Mouse (Mus musculus) embryonic stem cell, embryonic (primary cell): ENCODE data around the gene Sf3a1.

ENCODE experiments used
- CTCF ChIA-PET, 4 experiments: fragments of 300-600 bp in 2 of 4; fragments of 350-600 bp in 2 of 4; sonication (Branson Sonifier 250); formaldehyde crosslinking; loops; one replicate each; lab custom pipeline; 2022; ENCODE audit warnings: inconsistent platforms in 2 of 4; lab: Charles Lee
- POLR2A ChIA-PET, 4 experiments: fragments of 300-600 bp in 2 of 4; fragments of 350-600 bp in 2 of 4; sonication (Branson Sonifier 250); formaldehyde crosslinking; loops; one replicate each; lab custom pipeline; 2022; ENCODE audit warnings: antibody characterized with exemption in 4 of 4, inconsistent platforms in 1 of 4; lab: Charles Lee

The Sf3a1 gene

GRCm38 (mm10) chr11:4223393-4224188 lies 63.4 kb downstream of the Sf3a1 start:
- ChIA-PET CTCF (interaction anchor here in 3 of 4 experiments (0.6 to 4.7 kb wide), 6 partner anchors 28 to 674 kb away, joined by 4 to 31 read pairs (median 7); partner anchors contain the start of gene Lif (in 1 of the 3)), POLR2A (interaction anchor here in 3 of 4 experiments (0.6 to 2.2 kb wide), 11 partner anchors 12 to 674 kb away, joined by 3 to 9 read pairs (median 4); no protein-coding TSS in a partner anchor)

GRCm38 (mm10) chr11:4224223-4224622 lies 64.1 kb downstream of the Sf3a1 start:
- POLR2A ChIA-PET = interaction anchor here in 3 of 4 experiments (0.6 to 2.2 kb wide), 8 partner anchors 11 to 78 kb away, joined by 3 to 9 read pairs (median 4); no protein-coding TSS in a partner anchor

GRCm38 (mm10) chr11:4226569-4227325 lies 66.6 kb downstream of the Sf3a1 start:
- CTCF ChIA-PET = interaction anchor here in 1 of 4 experiments (1.0 kb wide), 1 partner anchor 749 kb away, joined by 3 read pairs; no protein-coding TSS in a partner anchor
- POLR2A ChIA-PET = interaction anchor here in 1 of 4 experiments (1.1 to 1.7 kb wide), 2 partner anchors 19 to 40 kb away, joined by 4 read pairs; partner anchors contain the start of gene Tbc1d10a

More at GRCm38 (mm10) chr11:4224223-4224622, 64.1 kb downstream of the Sf3a1 start:
- CTCF ChIA-PET = interaction anchor here in 3 of 4 experiments (0.6 to 4.7 kb wide), 3 partner anchors 27 to 34 kb away, joined by 7 to 31 read pairs (median 13); partner anchors contain the start of gene Lif (in 1 of the 3)

- ChIA-PET POLR2A (interaction anchor here in 2 of 4 experiments (0.7 to 2.8 kb wide), 5 partner anchors 11 to 113 kb away, joined by 3 to 10 read pairs (median 3); no protein-coding TSS in a partner anchor), CTCF (interaction anchor here in 2 of 4 experiments (0.7 to 1.0 kb wide), 2 partner anchors 30 to 664 kb away, joined by 3 to 6 read pairs; no protein-coding TSS in a partner anchor)
Measured at GRCm38 (mm10) chr11:4228463-4228862, 68.3 kb downstream of the Sf3a1 start.

DNA sequence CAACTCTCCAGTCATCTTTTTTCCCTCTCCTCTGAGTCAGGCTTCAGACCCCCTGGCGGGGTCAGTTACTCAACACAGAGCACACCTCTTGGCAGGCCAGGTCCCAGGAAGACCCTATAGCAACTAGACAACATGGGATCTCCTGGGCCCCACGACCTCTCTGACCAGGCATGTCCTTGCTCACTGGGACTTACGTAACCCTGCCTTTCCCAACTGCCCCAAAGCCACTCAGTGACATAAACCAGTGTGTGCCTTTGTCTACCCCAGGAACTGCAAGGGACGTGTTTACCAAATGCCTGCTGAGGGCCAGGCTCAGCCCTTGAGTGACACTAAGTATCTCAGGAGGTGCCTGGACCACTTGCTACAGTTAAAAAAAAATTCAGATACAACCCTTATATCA lies 69.7 kb downstream of the Sf3a1 start:
- CTCF ChIA-PET = interaction anchor here in 3 of 4 experiments (0.7 to 1.5 kb wide), 3 partner anchors 10 to 624 kb away, joined by 3 to 5 read pairs (median 3); no protein-coding TSS in a partner anchor

GRCm38 (mm10) chr11:4231435-4231834 lies 71.3 kb downstream of the Sf3a1 start:
- ChIA-PET CTCF (interaction anchor here in 3 of 4 experiments (0.6 to 1.4 kb wide), 3 partner anchors 28 to 74 kb away, joined by 3 to 10 read pairs (median 3); no protein-coding TSS in a partner anchor), POLR2A (interaction anchor here (0.6 to 2.3 kb wide), 8 partner anchors 12 to 120 kb away, joined by 3 to 9 read pairs (median 4); partner anchors contain the start of gene Tbc1d10a (in 1 of the 4))

More for the DNA sequence above, 69.7 kb downstream of the Sf3a1 start:
- POLR2A ChIA-PET = interaction anchor here in 2 of 4 experiments (0.8 to 2.8 kb wide), 6 partner anchors 8 to 54 kb away, joined by 3 to 10 read pairs (median 4); no protein-coding TSS in a partner anchor
